Mouse (Mus musculus): ENCODE results near the gene Stx4a. TPM values are rescaled to one million over a fixed set of nuclear protein-coding genes. Genes with fewer than 3 reads are reported as not detected.

Gene Stx4a
- polyA plus RNA-seq, 1 experiment from 2014 or later, result 24.6 TPM

DNA sequence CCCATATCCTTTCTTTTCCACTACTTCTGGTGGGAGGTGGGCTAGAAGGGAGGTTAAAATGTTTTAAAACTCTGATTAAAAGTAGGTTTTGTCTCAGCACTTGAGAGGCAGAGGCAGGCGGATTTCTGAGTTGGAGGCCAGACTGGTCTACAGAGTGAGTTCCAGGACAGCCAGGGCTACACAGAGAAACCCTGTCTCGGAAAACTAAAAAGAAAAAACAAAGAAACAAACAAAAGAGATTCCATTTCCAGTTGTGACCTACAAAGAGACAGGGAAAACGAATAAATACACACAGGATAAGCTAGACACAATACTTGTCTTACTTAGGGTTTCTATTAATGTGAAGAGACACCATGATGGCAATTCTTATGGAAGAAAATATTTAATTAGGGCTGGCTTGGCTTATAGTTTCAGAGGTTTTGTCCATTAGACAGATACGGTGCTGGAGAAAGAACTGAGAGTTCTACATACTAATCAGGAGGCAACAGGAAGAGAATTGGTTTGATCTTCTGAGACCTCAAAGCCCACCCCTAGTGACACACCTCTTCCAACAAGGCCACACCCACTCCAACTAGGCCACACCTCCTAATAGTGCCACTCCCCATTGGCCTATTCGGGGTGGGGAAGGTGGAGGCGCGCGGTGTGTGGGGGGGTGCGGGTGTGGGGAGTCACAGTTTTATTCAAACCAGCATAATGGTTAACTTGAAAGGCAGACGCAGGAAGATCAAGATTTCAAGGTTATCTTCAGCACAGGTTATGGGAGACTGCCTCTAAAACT is 74.3 kb downstream of the Stx4a start:
- no peak overlapping the region for H3K27ac ChIP-seq
- H3K9me3 ChIP-seq, result no peaks in the 10 kb centered on the region
- DNase-seq (ENCODE audit: extremely low spot score, low spot score), result no peak
- H3K27me3 ChIP-seq (ENCODE audit: poor library complexity, severe bottlenecking), result no peaks in the 10 kb centered on the region
- H3K4me3 ChIP-seq, result no peak overlapping the region
- peaks cover 3% of the 10 kb centered on the region for H3K36me3 ChIP-seq (replicated peaks)
- 38% methylated on average over 10 of the region's 10 CpGs for WGBS
- H3K4me1 ChIP-seq, result peaks cover 19% of the 10 kb centered on the region

Other genes starting within 250 kb of the Stx4a start
- 12.2 and 12.8 TPM in 2 replicates for gene Ccdc189, start 235.7 kb upstream of the Stx4a start, polyA plus RNA-seq (2016; fragmentation: Nextera tagmentation; extraction: Ambion mirVana)
- gene Rnf40, start 235.5 kb upstream of the Stx4a start, polyA plus RNA-seq (2016; fragmentation: Nextera tagmentation; extraction: Ambion mirVana), result 60.5 and 62.8 TPM in 2 replicates
- 30.6 and 33.0 TPM in 2 replicates for gene Zfp629, start 208.5 kb upstream of the Stx4a start, polyA plus RNA-seq (2016; fragmentation: Nextera tagmentation; extraction: Ambion mirVana)
- gene Bcl7c, start 115.4 kb upstream of the Stx4a start, polyA plus RNA-seq (2016; fragmentation: Nextera tagmentation; extraction: Ambion mirVana), result 44.5 and 50.4 TPM in 2 replicates
- gene Ctf1, start 111.6 kb upstream of the Stx4a start, polyA plus RNA-seq (2016; fragmentation: Nextera tagmentation; extraction: Ambion mirVana), result 5.9 and 6.0 TPM in 2 replicates
- gene Ctf2, start 92.1 kb upstream of the Stx4a start, polyA plus RNA-seq (2016; fragmentation: Nextera tagmentation; extraction: Ambion mirVana), result 0.33 and 0.39 TPM in 2 replicates
- gene Fbxl19, start 79.8 kb upstream of the Stx4a start, polyA plus RNA-seq (2016; fragmentation: Nextera tagmentation; extraction: Ambion mirVana), result 7.6 and 8.2 TPM in 2 replicates
- gene Orai3, start 54.5 kb upstream of the Stx4a start, polyA plus RNA-seq (2016; fragmentation: Nextera tagmentation; extraction: Ambion mirVana), result 8.4 and 9.8 TPM in 2 replicates
- 16.0 and 17.1 TPM in 2 replicates for gene Setd1a, start 47.6 kb upstream of the Stx4a start, polyA plus RNA-seq (2016; fragmentation: Nextera tagmentation; extraction: Ambion mirVana)
- gene Gm49388, start 38.7 kb upstream of the Stx4a start, polyA plus RNA-seq (2016; fragmentation: Nextera tagmentation; extraction: Ambion mirVana), result not detected in 2 replicates
- 5.4 and 5.8 TPM in 2 replicates for gene Hsd3b7, start 23.7 kb upstream of the Stx4a start, polyA plus RNA-seq (2016; fragmentation: Nextera tagmentation; extraction: Ambion mirVana)
- 5.5 and 6.1 TPM in 2 replicates for gene Stx1b, start 255 bp downstream of the Stx4a start, polyA plus RNA-seq (2016; fragmentation: Nextera tagmentation; extraction: Ambion mirVana)
- gene Zfp646, start 51.9 kb downstream of the Stx4a start, polyA plus RNA-seq (2016; fragmentation: Nextera tagmentation; extraction: Ambion mirVana), result 18.6 and 19.5 TPM in 2 replicates
- gene Zfp668, start 52.5 kb downstream of the Stx4a start, polyA plus RNA-seq (2016; fragmentation: Nextera tagmentation; extraction: Ambion mirVana), result 39.9 and 41.8 TPM in 2 replicates
- gene Prss53, start 66.7 kb downstream of the Stx4a start, polyA plus RNA-seq (2016; fragmentation: Nextera tagmentation; extraction: Ambion mirVana), result 0.32 and 0.49 TPM in 2 replicates
- gene Gm21974, start 71.2 kb downstream of the Stx4a start, polyA plus RNA-seq (2016; fragmentation: Nextera tagmentation; extraction: Ambion mirVana), result not detected in 2 replicates
- 32.2 and 41.4 TPM in 2 replicates for gene Vkorc1, start 71.3 kb downstream of the Stx4a start, polyA plus RNA-seq (2016; fragmentation: Nextera tagmentation; extraction: Ambion mirVana)
- 130 and 140 TPM in 2 replicates for gene Bckdk, start 79.8 kb downstream of the Stx4a start, polyA plus RNA-seq (2016; fragmentation: Nextera tagmentation; extraction: Ambion mirVana)
- gene Kat8, start 88.2 kb downstream of the Stx4a start, polyA plus RNA-seq (2016; fragmentation: Nextera tagmentation; extraction: Ambion mirVana), result 47.4 and 49.0 TPM in 2 replicates
- gene Prss8, start 105.8 kb downstream of the Stx4a start, polyA plus RNA-seq (2016; fragmentation: Nextera tagmentation; extraction: Ambion mirVana), result 5.0 and 5.9 TPM in 2 replicates
- gene Prss36, start 122.4 kb downstream of the Stx4a start, polyA plus RNA-seq (2016; fragmentation: Nextera tagmentation; extraction: Ambion mirVana), result 11.5 and 12.5 TPM in 2 replicates
- 362 and 407 TPM in 2 replicates for gene Fus, start 143.2 kb downstream of the Stx4a start, polyA plus RNA-seq (2016; fragmentation: Nextera tagmentation; extraction: Ambion mirVana)
- 6.3 and 6.6 TPM in 2 replicates for gene Pycard, start 169.6 kb downstream of the Stx4a start, polyA plus RNA-seq (2016; fragmentation: Nextera tagmentation; extraction: Ambion mirVana)
- not detected in 2 replicates for gene Trim72, start 179.7 kb downstream of the Stx4a start, polyA plus RNA-seq (2016; fragmentation: Nextera tagmentation; extraction: Ambion mirVana)
- 0.33 and 0.40 TPM in 2 replicates for gene Itgam, start 238.3 kb downstream of the Stx4a start, polyA plus RNA-seq (2016; fragmentation: Nextera tagmentation; extraction: Ambion mirVana)
- gene Gm49368, start 238.4 kb downstream of the Stx4a start, polyA plus RNA-seq (2016; fragmentation: Nextera tagmentation; extraction: Ambion mirVana), result not detected in 2 replicates